Mouse (Mus musculus) ES-E14 (cell line): ENCODE data around the gene Kdf1. TPM values are rescaled to one million over a fixed set of nuclear protein-coding genes. Genes with fewer than 3 reads are reported as not detected.

ENCODE experiments used
- DNase-seq: peaks from one replicate; pipeline ENCODE4 v3.0.0-alpha.2; 2013; ENCODE audit warnings: low read depth, low spot score
- H3K27ac ChIP-seq: 2 replicates; pipeline ENCODE4 v1.5.1; 2012; ENCODE audit warnings: low read depth, mild to moderate bottlenecking, low read length, moderate library complexity, mixed read lengths; ENCODE audit not compliant: poor library complexity, insufficient read depth, severe bottlenecking
- H3K36me3 ChIP-seq: 2 replicates; pipeline ENCODE4 v1.6.1; 2012; ENCODE audit warnings: mild to moderate bottlenecking, low read length, moderate library complexity, mixed read lengths; ENCODE audit not compliant: control insufficient read depth, poor library complexity, insufficient read depth, severe bottlenecking
- H3K4me1 ChIP-seq, 2 experiments: fragments of 150-350 bp in 1 of 2; sonication (generic) in 1 of 2; 2 replicates each; pipeline ENCODE4 v1.6.1; 2012; ENCODE audit warnings: low read length in 2 of 2, mild to moderate bottlenecking in 1 of 2, mixed read lengths in 1 of 2; ENCODE audit not compliant: control insufficient read depth in 2 of 2, insufficient read depth in 2 of 2, poor library complexity in 1 of 2
- H3K4me3 ChIP-seq, 2 experiments: fragments of 150-350 bp in 1 of 2; sonication (generic) in 1 of 2; 2 replicates each; pipeline ENCODE4 v1.5.1; 2012; ENCODE audit warnings: low read length in 2 of 2, low read depth in 1 of 2, mild to moderate bottlenecking in 1 of 2, mixed read lengths in 1 of 2; ENCODE audit not compliant: insufficient read depth in 1 of 2, poor library complexity in 1 of 2, severe bottlenecking in 1 of 2
- H3K9ac ChIP-seq: 2 replicates; pipeline ENCODE4 v1.6.1; 2012; ENCODE audit warnings: low read depth, mild to moderate bottlenecking, low read length, mixed read lengths; ENCODE audit not compliant: poor library complexity, insufficient read depth, severe bottlenecking
- H3K9me3 ChIP-seq: fragments of 150-350 bp; sonication (generic); 2 replicates; pipeline ENCODE4 v1.6.1; 2012; ENCODE audit warnings: low read depth, mild to moderate bottlenecking, low read length; ENCODE audit not compliant: control insufficient read depth, insufficient read depth
- CHD2 ChIP-seq: IDR thresholded peaks from 2 replicates; pipeline ENCODE4 v1.6.1; 2014; ENCODE audit warnings: mild to moderate bottlenecking, low read depth, low read length, inconsistent platforms
- HCFC1 ChIP-seq: IDR thresholded peaks from 2 replicates; pipeline ENCODE4 v1.6.1; 2012; ENCODE audit warnings: low read length, inconsistent platforms, borderline replicate concordance; ENCODE audit not compliant: insufficient read depth
- MAFK ChIP-seq: IDR thresholded peaks from 2 replicates; pipeline ENCODE4 v1.6.1; 2014; ENCODE audit warnings: mild to moderate bottlenecking, low read depth, low read length, inconsistent platforms; ENCODE audit not compliant: insufficient read depth
- ZC3H11A ChIP-seq: IDR thresholded peaks from 2 replicates; pipeline ENCODE4 v1.6.1; 2012; ENCODE audit warnings: low read depth, mild to moderate bottlenecking, inconsistent platforms, low read length, borderline replicate concordance
- ZNF384 ChIP-seq: IDR thresholded peaks from 2 replicates; pipeline ENCODE4 v1.6.1; 2012; ENCODE audit warnings: low read depth, low read length, inconsistent platforms
- in situ Hi-C, 2 experiments: fragments of 600-800 bp; cut with MboI; formaldehyde crosslinking; loops; one replicate each; pipeline ENCODE4 v1.15.1; 2025; ENCODE audit warnings: low sequenced_read_pairs in 2 of 2, inconsistent platforms in 1 of 2; ENCODE audit not compliant: unreplicated experiment in 2 of 2
- total RNA-seq: library from RNA; depleted of rRNA; stranded (reverse); fragments of 300-350 nt; gene quantifications from 2 replicates; pipeline ENCODE4 v1.2.3, GENCODE M21; 2012

Gene Kdf1
- total RNA-seq, 1 experiment = 3.4 TPM

GRCm38 (mm10) chr4:133498160-133498724 lies 20.5 kb upstream of the Kdf1 start, which contains the start of gene Trnp1:
Gene Trnp1, minus strand, starts transcription at chr4:133498550.
- in situ Hi-C loops = no loop called here
- Histone ChIP-seq H3K27ac (no peak within 1 kb of the TSS), H3K4me1 (peaks cover 5 to 10% of the 10 kb centered on the region in 2 experiments; a peak in 1 of 4 replicates), H3K9me3 (no peaks in the 10 kb centered on the region), H3K9ac (peak within 1 kb of the TSS; percentile 78), H3K4me3 (peak within 1 kb of the TSS; percentile 79 to 82), H3K36me3 (no peaks in the 10 kb centered on the region)
- TF ChIP-seq HCFC1 = no peak
- no peak for TF ChIP-seq ZNF384
- no peak for TF ChIP-seq MAFK
- no peak for TF ChIP-seq CHD2
- TF ChIP-seq ZC3H11A = no peak
- DNase-seq = peak; percentile 84

- no peak overlapping the region for H3K4me3 ChIP-seq
- no peak for TF ChIP-seq CHD2
- TF ChIP-seq ZNF384 = no peak
- TF ChIP-seq ZC3H11A = no peak
- no peak for TF ChIP-seq MAFK
- TF ChIP-seq HCFC1 = no peak
- in situ Hi-C loops = no loop called here
- H3K4me1 ChIP-seq = peaks cover 2 to 7% of the 10 kb centered on the region in 2 experiments; a peak in 1 of 4 replicates
- H3K9ac ChIP-seq = no peak overlapping the region
- DNase-seq = no peak
- H3K36me3 ChIP-seq = no peaks in the 10 kb centered on the region
- no peak overlapping the region for H3K27ac ChIP-seq
- no peaks in the 10 kb centered on the region for H3K9me3 ChIP-seq
Observed at GRCm38 (mm10) chr4:133501514-133501913, 17.2 kb upstream of the Kdf1 start.

- Histone ChIP-seq H3K4me3 (no peak overlapping the region), H3K9me3 (no peaks in the 10 kb centered on the region), H3K4me1 (peaks cover 2 to 4% of the 10 kb centered on the region in 2 experiments; a peak in 1 of 4 replicates), H3K36me3 (no peaks in the 10 kb centered on the region), H3K27ac (no peak overlapping the region), H3K9ac (no peak overlapping the region)
- in situ Hi-C loops = no loop called here
- TF ChIP-seq ZC3H11A (no peak), HCFC1 (no peak), ZNF384 (no peak)
- no peak for DNase-seq
Observed at GRCm38 (mm10) chr4:133504300-133504699, 14.5 kb upstream of the Kdf1 start.

GRCm38 (mm10) chr4:133504755-133505485 lies 13.8 kb upstream of the Kdf1 start:
- Histone ChIP-seq H3K9me3 (no peaks in the 10 kb centered on the region), H3K27ac (no peak overlapping the region), H3K36me3 (no peaks in the 10 kb centered on the region), H3K4me1 (peaks cover 2 to 4% of the 10 kb centered on the region in 2 experiments; a peak in 1 of 4 replicates), H3K4me3 (no peak overlapping the region), H3K9ac (no peak overlapping the region)
- no peak for TF ChIP-seq HCFC1
- TF ChIP-seq ZNF384 = no peak
- no peak for TF ChIP-seq MAFK
- no peak for TF ChIP-seq CHD2
- TF ChIP-seq ZC3H11A = no peak
- in situ Hi-C loops = no loop called here
- DNase-seq = no peak
